Mouse (Mus musculus) spleen, adult 18-20 months (tissue): ENCODE measurements around the gene Dmgdh.

ENCODE experiments used
- DNase-seq, 2 experiments: peaks; one replicate each; pipeline ENCODE4 v3.0.0; 2022; ENCODE audit warnings: mixed read lengths in 2 of 2

The Dmgdh gene

GRCm38 (mm10) chr13:93711226-93711625 lies 37.0 kb downstream of the Dmgdh start:
- DNase-seq: no peak

- no peak for DNase-seq
Measured at GRCm38 (mm10) chr13:93712362-93712761, 38.1 kb downstream of the Dmgdh start.

DNA sequence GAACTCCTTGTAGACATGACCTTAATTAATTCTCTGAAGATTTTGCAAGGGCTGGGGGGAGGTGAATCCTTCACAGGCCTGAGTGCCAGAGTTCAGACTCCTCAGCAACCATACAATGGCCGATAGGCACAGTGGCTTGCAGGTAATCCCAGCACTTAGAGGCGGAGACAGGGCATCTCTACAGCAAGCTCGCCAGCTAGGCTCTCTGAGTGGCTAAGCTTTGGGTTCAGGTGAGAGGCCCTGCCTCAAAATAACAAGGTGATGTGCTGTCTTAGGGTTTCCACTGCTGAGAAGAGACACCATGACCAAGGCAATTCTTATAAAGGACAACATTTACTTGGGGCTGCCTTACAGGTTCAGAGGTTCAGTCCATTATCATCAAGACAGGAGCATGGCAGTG lies 39.6 kb downstream of the Dmgdh start:
- no peak for DNase-seq

DNA sequence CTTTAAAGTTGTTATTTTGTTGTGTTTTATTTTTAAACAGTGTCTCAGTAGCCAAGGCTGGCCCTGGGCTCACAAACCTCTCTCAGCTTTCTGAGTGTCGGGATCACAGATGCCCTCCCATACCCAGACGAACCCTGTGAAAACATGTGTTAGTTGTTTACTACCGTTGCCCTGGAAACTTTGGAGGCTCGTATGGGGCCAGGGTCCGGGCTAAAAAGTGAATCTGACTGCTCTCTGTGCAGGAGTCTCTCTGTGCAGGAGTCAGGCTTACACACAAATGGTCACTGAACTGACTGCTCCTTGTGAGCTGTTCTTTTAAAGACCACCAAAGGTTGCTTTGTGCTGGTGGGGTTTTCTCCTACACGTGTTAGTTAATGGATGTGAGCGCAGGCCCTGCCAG lies 42.9 kb downstream of the Dmgdh start:
- no peak for DNase-seq

- DNase-seq: peak in 1 of 2 experiments; percentile 38
Measured at GRCm38 (mm10) chr13:93718948-93719347, 44.7 kb downstream of the Dmgdh start.

- no peak for DNase-seq
Measured at GRCm38 (mm10) chr13:93721916-93722315, 47.7 kb downstream of the Dmgdh start.

- no peak for DNase-seq
Measured at GRCm38 (mm10) chr13:93723455-93723854, 49.2 kb downstream of the Dmgdh start.

DNA sequence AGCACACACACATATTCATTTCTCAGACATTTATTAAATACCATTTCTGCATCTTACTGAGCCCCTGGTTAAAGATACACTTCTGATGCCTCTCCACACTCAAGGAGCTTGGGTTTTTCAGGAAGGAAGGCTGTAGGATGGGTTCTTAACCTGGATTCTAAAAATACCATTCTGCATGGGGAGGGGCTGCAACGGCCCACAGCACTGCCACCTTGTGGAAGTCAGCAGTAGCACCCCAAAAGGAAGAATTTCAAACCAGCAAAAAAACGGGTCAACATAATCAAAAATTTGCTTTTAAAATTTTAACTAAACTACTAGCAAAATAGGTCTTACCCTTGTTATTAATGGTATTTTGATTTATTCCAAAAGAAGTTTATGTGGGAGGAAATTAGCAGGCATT lies 50.0 kb downstream of the Dmgdh start:
- DNase-seq: no peak

DNA sequence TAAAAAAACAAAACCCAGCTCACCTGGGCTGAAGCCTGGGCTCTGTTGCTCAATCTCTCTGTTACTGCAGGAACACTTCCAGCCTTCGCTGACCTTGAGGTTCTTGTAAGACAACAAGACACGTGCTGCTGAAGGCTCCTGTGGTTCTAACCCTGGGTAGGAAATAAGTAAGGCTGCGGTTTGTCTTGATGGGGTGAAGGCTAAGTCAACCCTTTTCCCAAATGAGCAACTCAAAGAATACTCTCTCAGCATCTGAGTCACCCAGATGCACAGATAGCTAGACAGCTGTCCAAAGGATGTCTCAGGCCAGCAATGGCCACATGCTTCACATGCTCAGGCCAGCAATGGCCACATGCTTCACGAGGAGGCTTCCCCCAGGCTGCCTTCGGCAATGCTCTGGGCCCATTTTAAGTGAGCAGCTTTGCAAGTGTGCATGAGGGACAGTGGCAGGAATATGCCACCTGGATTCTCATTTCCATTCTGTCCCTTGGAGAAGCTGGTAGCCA lies 61.0 kb downstream of the Dmgdh start:
- no peak for DNase-seq

- DNase-seq: no peak
Measured at GRCm38 (mm10) chr13:93744118-93744517, 69.9 kb downstream of the Dmgdh start.

GRCm38 (mm10) chr13:93752597-93753400 lies 78.6 kb downstream of the Dmgdh start:
- no peak for DNase-seq

GRCm38 (mm10) chr13:93755084-93755483 lies 80.9 kb downstream of the Dmgdh start:
- DNase-seq: no peak

- no peak for DNase-seq
Measured at GRCm38 (mm10) chr13:93756674-93757073, 82.4 kb downstream of the Dmgdh start.

GRCm38 (mm10) chr13:93757514-93757913 lies 83.3 kb downstream of the Dmgdh start:
- DNase-seq: no peak

- DNase-seq: no peak
Measured at GRCm38 (mm10) chr13:93758149-93758898, 84.1 kb downstream of the Dmgdh start.

GRCm38 (mm10) chr13:93761831-93762230 lies 87.6 kb downstream of the Dmgdh start:
- DNase-seq: no peak

- DNase-seq: no peak
Measured at GRCm38 (mm10) chr13:93762879-93763278, 88.6 kb downstream of the Dmgdh start.

DNA sequence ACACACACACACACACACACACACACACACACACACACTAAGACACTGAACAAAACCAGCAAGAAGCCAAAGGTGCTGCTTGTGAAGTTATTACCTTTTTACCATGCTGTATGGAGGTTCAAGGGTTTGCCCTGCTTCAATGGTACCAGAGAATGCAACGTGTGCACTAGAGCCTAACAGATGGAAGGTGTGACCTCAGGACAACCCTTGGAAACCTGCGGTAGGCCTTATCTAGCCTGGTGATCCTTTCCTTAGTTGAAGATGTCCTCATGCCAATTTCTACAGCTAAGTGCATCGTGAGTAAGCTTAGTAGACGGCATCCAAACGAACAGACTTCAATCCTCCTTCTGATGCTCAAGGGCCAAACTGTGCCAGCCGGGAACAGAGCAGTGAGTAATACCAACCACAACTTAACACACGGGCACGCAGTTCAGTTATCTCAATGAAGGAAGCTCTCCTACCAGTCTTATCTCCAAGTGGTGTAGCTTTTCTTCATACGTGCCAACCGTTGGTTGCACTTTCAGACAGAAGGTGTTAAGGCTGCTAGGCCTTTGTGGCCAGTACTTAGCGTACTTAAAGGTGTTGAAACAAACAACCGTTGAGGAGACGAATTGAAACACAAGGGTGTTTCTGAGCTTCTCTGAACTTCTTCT lies 90.2 kb downstream of the Dmgdh start:
- DNase-seq: no peak

GRCm38 (mm10) chr13:93771031-93771587 lies 96.9 kb downstream of the Dmgdh start:
- DNase-seq: peak in 1 of 2 experiments; percentile 12

- DNase-seq: peak; percentile 69 to 78
Measured at GRCm38 (mm10) chr13:93771588-93772278, 97.5 kb downstream of the Dmgdh start, which contains the start of gene Arsb. TSS of gene Arsb (plus strand) at chr13:93771630.

DNA sequence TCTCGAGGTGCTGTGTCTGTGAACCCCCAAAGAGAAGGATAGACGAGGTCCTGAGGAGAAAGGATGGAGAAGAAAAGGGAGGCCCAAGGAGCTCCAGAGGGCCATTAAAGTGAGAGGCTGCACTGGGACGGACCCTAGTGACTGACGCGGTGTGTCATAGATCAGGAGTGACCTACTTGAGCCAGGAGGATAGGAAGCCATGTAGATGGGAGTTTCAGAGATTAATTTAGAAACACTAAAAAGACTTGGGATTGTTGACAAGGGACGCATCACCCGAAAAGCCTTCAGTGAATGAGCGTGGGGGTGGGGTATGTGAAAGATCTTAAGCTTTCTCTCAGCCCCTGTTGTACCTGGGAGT lies 98.0 kb downstream of the Dmgdh start:
- no peak for DNase-seq

DNA sequence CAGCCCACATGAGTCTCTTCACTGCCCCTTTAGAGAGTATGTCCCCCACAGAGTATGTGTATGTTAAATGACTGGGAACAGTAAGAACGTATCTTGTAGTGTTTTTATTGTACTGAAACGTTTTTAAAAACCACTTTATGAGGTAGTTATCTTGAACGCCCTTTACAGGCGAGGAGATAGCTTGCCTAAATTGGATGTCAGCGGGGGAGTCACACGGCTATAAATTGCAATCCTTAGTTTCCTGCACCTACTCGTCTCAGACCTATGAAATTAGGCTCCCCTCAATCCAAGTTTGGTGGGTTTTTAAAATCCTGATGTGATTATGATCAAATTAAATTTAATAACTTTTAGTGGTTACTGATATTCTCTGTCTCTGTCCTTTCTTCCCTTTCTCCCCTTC lies 98.6 kb downstream of the Dmgdh start:
- no peak for DNase-seq
